Mouse (Mus musculus): ENCODE data around the gene Gm17651.

Gm17651 gene

DNA sequence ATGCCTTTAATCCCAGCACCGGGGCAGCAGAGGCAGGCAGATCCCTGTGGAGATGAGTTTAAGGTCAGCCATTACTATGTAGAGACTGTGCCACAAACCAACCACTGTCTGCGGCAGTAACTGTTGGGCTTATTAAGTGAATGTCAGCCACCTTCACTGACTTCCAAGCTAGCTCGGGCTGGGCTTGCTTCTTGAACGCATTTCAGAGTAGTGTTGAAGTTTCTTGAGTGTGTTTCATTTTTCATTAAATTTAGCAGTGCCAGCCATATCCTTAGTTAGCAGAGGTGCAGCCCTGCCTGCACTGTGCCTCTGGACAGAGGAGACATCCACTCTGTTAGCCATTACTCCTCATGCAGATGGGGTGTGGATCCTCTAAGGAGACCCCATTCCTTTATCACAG is 43.7 kb downstream of the Gm17651 start:
- in situ Hi-C loops (cut with MboI, MseI): no loop called here

DNA sequence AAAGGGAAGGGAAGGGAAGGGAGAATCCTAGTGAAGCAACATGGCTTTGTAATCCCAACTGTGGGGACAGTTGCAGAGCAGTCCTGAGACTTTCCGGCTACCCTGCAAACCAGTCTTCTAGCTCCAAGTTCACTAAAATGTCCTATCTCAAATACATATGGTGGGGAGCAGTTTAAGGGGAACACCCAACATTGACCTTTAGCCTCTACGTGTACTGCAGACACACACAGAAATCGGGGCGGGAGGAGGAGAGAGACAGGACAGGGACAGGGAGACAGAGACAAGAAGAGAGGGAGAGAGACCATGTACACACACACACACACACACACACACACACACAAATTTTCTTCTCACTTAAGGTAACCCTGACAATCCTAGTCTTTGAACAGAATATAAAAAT is 44.6 kb downstream of the Gm17651 start:
- in situ Hi-C loops (cut with MboI, MseI): no loop called here

DNA sequence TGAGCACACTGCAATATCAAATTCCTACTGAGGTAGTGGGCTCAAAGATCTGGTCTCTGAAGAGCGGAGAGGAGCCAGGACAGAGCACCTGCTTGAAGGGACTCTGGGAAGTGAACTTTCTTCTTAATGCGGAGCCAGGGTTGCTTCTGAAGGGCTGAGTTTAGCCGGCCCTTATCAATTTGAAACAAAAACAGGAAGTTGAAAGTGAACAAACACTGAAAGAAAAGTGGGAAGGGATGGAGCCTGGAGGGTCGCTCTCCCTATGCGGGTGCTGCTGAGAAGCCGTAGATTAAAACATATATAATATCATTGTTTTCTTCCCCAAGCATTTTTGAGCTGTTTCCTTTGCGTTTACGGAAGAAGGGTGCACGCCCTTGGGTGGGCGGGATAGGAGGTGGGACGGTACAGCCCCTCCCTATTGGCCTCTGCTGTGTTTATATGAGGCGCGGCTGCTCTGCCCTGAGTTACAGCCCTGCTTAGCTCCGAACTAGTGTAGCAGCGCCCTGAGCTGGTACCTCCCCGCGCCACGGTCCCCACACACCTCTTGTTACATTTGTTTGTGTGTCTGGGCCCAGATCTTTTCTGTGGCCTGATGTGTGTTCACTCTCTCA is 46.0 kb downstream of the Gm17651 start, which contains the start of gene Fmo5:
Fmo5 (plus strand) TSS at position 414 of the 611 bp plus-strand sequence.
- in situ Hi-C loops (cut with MboI, MseI): no loop called here

DNA sequence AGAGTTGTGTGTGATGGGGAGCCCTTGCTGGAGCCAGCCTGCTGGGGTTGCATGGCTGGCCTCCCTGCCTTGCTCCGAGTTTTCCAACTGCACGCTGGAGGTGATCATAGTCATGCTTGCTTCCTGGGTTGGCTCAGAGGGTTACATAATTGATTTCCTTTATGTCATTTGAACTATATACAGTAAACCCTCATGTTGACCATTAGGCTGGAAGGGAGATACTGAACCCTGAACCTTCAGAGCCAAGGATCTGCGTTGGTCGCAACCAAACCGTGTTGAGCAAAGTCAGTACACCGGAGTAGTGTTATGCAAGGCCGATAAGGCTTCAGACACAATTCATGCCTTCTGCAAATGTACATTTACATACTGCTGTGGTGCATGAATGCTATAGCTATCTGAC is 46.6 kb downstream of the Gm17651 start:
- in situ Hi-C loops (cut with MboI, MseI): no loop called here

DNA sequence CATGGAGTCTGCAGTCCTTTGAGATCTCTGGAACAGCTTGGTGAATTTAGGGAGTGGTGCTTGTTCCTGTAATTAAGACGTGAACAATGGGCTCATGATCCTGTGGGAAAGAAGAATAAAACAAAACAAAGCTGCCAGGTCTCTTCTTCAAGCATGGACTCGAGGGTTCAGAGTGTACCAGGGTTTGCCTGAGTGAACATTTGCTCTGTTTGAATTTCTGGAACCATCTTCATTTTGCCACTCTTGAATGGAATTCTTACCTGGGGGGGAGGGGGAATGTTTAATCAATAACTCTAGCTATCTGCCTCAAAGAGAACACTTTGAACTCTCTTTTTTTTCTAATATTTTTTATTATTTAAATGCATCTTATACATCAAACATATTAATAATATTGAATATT is 49.9 kb downstream of the Gm17651 start:
- in situ Hi-C loops (cut with MboI, MseI): no loop called here

All from regulatory T cell (primary cell).